Mouse (Mus musculus) inflammation-experienced regulatory T-cells, adult 6 months (primary cell): ENCODE measurements around the gene Rab43. TPM values are rescaled to one million over a fixed set of nuclear protein-coding genes. Genes with fewer than 3 reads are reported as not detected.
"Not testable (repeated sequence)": the region's sequence is repeated elsewhere in the genome, so short reads cannot be mapped to it uniquely, and the experiment has no call there.

Source experiments
- ATAC-seq: one replicate; pipeline ENCODE4 v1.8.0; 2017
- polyA plus RNA-seq, 3 experiments: library from polyadenylated mRNA; unstranded; fragments of 100-300 nt; shearing (Covaris generic); gene quantifications; one replicate each; pipeline ENCODE4 v1.2.1; 2017

The Rab43 gene
- polyA plus RNA-seq, 3 experiments from 2014 or later: 11.1 to 18.7 (median 15.7) TPM

- ATAC-seq: no peak
These were observed 31.2 kb downstream of the Rab43 start for GRCm38 (mm10) chr6:87780546-87781301.

- no peak for ATAC-seq
These were observed 32.5 kb downstream of the Rab43 start for GRCm38 (mm10) chr6:87779174-87780165.

DNA sequence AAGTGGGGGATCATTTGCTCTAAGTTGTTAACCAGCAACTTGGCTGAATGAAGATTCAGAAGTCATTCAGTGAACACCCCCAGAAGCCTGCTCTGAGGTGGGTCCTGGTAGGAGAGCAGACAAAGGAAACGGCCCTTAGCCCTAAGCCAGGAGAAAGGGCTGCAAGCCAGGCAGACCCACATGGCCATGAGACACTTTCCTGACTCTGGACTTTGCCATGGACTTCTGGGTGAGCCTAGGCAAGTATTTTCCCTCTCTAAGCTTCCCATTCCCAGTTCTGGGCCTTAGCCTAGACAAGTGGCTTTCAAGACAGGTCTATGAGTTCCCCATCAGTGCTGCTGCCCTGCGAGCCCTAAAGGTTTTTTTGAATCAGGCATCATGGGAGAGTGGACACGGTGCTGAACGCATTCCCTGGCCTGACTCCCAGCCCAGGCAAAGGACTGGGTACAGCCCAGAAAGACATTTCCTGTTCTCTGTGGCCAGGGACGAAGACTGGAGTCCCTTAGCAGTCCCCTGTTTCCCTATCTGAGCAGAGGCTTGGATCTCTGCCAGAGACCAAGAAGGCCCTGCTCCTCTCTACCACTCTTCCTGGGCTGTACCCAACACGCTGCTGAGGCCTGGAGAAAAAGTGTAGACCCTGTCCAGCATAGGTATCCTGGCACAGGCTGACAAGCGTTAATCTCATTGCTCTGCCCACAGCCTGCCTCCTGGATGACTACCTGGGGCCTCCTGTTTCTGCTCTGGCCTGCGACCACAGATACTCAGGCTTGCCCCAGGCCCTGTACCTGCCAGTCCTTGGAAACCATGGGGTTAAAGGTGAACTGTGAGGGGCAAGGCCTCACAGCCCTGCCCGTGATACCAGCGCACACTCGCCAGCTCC is 33.4 kb downstream of the Rab43 start:
- no peak for ATAC-seq

DNA sequence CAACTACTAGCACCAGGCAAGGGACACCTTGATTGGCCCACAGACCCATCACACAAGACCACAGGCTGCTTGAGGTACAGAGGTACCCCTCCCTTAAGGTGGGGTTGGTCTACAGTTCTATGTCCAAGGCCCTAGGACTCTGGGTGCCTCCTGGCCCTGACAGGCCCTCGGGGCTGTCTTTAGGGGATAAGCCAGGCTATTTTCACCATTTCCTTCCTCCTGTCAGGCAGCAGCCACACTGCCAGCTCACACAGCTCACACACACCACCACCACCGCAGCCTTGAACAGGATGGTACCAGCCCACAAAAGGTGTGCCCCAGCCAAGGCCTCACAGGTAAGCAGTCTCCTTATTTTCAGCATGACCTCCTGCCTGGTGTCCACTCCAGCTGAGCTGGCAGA is 34.1 kb downstream of the Rab43 start, which contains the start of gene Gp9:
TSS of gene Gp9 (plus strand) at position 231 of the 400 bp plus-strand sequence.
- no peak for ATAC-seq

DNA sequence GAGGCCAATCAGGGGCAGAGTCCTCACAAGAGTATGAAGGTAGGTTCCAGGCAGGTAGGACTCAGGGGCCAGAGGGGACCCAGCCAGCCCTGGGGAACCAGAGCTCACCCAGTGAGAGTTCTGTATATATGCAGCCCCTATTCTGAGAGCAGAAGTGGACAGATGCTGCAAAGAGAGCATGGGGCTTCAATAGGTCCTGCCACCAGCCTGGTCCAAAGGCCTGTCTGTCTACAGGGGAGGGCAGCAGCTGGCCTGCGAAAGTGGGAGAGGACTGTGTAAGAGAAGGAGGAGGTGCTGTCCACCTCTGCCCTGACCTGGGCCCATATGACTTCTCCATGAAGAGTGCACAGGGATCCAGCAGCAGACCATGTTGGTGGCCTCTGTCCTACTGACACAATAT is 35.3 kb downstream of the Rab43 start:
- no peak for ATAC-seq

DNA sequence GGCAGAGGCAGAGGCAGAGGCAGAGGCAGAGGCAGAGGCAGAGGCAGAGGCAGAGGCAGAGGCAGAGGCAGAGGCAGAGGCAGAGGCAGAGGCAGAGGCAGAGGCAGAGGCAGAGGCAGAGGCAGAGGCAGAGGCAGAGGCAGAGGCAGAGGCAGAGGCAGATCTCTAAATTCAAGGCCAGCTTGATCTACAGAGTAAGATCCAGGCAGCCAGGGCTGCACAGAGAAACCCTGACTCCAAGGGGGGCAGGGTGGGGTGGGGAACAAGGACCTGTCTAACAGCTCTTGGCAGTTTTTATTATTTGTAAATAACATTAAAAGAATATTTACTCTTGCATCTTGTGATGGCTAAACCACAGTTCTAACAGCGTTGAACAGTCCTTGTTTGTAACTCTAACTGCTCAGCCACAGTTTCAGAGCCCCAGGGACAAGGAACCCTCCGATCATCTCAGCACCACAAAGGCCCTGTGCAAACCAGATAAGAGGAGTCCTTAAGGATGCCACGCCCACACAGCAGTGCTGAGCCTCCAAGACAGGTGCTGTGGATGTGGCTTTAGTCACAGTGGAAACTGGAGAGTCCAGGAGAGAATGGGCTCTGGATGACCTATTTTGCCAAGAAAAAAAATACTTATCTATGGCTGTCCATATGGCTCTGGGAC is 36.2 kb downstream of the Rab43 start:
- no peak for ATAC-seq

GRCm38 (mm10) chr6:87774909-87775308 is 37.1 kb downstream of the Rab43 start:
- ATAC-seq: no peak

DNA sequence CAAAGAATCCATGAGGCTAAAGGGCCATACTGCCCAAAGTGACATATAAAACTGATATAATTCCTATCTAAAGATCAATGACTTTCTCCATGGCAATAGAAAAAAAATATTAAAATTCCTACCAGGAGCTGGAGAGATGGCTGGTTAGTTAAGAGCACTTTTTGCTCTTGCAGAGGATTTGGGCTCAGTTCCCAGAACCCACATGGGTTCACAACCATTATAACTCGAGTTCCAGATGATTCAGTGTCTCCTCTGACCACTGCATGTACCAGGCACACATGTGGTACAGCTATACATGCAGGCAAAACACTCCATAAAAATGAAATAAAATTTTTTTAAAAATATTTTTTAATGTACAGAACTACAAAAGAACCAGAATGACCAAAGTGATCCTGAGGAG is 37.5 kb downstream of the Rab43 start:
- no peak for ATAC-seq

DNA sequence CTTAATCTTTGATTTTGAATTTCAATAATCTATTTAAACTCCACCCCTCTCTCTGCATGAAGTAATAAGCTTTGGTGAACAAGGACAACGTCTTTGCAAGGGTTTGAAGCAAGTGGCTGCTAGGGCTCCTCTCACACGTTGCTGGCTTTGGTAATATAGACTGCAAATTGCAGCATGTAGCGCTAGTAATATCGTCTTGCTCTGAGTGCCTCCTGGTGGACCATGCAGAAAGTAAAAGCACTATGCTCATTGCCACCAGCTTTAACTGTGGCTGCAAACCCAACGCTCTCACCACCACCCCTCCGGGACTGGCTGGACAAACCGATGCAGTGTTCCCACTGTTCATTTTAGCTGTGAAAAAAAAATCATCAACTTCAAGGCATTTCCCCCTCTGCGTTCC is 41.3 kb downstream of the Rab43 start:
- ATAC-seq: no peak

GRCm38 (mm10) chr6:87764296-87764695 is 47.7 kb downstream of the Rab43 start:
- not testable (repeated sequence) for ATAC-seq

- peak; percentile 46 for ATAC-seq
These were observed 48.3 kb downstream of the Rab43 start for GRCm38 (mm10) chr6:87763376-87764280.

GRCm38 (mm10) chr6:87762161-87762560 is 49.8 kb downstream of the Rab43 start:
- no peak for ATAC-seq

DNA sequence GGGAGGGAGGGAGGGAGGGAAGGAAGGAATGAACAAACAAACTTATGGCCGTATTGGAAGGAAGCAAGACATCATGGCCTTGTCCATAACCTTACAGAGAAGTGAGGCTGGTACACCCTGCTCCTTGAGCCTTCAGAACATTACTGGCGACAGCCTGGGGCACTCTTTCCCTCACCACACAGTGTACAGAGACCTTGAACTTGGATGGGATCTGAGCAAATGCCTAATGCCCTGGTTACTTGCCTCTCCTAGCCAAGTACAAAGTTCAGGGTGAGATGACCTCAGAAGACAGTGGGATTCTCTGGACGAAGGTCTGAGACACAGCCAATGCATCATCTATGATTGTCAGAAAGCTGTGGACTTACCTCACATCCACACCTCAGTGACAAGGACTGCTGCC is 52.1 kb downstream of the Rab43 start:
- ATAC-seq: no peak

DNA sequence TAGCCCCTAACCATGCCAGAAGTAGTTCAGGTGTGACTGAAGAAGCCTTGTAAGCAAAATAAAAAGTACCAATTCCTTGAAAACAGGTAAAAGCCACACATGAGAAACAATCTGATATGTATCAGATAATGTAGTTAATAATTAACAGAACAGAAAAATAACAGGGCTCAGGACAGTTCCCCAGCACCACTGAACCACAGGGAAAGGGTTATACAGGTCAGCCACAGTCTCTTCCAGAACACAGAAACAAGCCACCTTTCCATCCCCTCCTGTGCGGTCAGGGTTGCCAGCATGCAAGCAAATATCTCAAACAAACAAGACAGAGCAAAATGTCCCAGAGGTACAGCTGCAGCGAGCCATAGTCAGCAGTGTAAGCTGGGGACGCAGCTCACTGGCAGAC is 52.6 kb downstream of the Rab43 start:
- ATAC-seq: no peak

DNA sequence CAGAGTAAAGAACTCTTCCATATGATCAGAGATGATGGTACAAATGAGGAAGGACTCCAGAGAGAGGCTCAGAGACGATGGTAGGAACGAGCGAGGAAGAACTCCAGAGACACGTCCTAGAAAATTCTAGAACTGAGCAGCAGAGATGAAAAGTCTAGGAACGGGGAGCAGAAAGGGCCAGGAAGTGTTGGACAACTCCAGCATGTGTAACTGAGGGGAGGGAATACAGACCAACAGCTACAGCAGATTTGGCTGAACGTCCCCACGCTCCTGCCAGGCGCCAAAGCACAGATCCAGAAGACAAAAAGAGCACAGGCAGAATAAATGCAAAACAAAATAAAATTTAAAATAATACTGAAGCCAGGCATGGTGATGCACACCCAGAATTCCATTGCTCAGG is 55.1 kb downstream of the Rab43 start:
- no peak for ATAC-seq

- no peak for ATAC-seq
These were observed 56.8 kb downstream of the Rab43 start for GRCm38 (mm10) chr6:87755196-87755595.

GRCm38 (mm10) chr6:87751574-87751973 is 60.4 kb downstream of the Rab43 start:
- ATAC-seq: no peak

GRCm38 (mm10) chr6:87750184-87750910 is 61.6 kb downstream of the Rab43 start:
- no peak for ATAC-seq

DNA sequence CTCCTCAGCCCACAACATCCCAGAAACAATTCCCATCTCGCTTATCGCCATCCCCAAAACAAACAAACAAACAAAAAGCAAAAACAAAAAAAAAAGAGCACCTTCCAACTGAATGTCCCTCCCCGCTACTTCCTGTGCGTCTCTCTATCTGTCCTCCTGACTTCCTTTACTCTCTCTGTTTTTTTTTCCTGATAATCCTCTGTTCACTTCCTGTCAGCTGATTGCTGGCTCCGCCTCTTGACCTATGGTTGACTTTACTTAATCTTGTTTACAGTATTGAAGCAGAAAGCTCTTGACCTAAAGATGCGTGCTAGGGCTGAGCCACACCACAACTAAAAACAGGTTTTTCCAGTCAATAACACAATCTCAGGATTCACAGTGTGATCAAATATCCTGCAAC is 63.4 kb downstream of the Rab43 start:
- no peak for ATAC-seq

GRCm38 (mm10) chr6:87748078-87748477 is 63.9 kb downstream of the Rab43 start:
- ATAC-seq: no peak
